In genomic region chr8:90013755-90014154, GRCm38 (mm10) we compare ENCODE assay signal across 23 mouse cellular contexts.
DNase-seq lines count a peak whose midpoint lies in the region; ATAC-seq and TF ChIP-seq lines count a peak whose summit lies in the region.
"Had no signal": no experiment of that assay in that cellular context is flagged by ENCODE, and none has a peak within 500 bp of the region (broad histone marks: within the 10 kb centered on the region; RNA-seq: fewer than 3 reads in every experiment).

No protein-coding gene starts in this region.

- no peak overlapping the region for H3K4me2 ChIP-seq in intestine, embryonic 15.5 days (replicated peaks)
- H3K4me2 ChIP-seq in intestine, embryonic 16.5 days (ENCODE audit: low read depth, low read length) = no peak overlapping the region
- no peak overlapping the region for H3K4me2 ChIP-seq in CH12.LX (ENCODE audit: insufficient read depth, low read depth, poor library complexity, severe bottlenecking)
- no peak overlapping the region for H3K4me2 ChIP-seq in heart, postnatal 0 days (ENCODE audit: low read depth, low read length)
- H3K4me2 ChIP-seq in forebrain, postnatal 0 days (ENCODE audit: low read depth) = no peak overlapping the region
- H3K4me2 ChIP-seq: embryonic facial prominence, embryonic 15.5 days; hindbrain, embryonic 15.5 days; midbrain, embryonic 15.5 days had no signal

- no peaks in the 10 kb centered on the region for H3K79me2 ChIP-seq in CH12.LX (replicated peaks; ENCODE audit: control insufficient read depth, extremely low read depth, insufficient read depth, poor library complexity, severe bottlenecking)

- H3K4me3 ChIP-seq in intestine, embryonic 15.5 days (replicated peaks) = no peak overlapping the region
- no peak overlapping the region for H3K4me3 ChIP-seq in intestine, embryonic 16.5 days (ENCODE audit: low read length)
- no peak overlapping the region for H3K4me3 ChIP-seq in CH12.LX (replicated peaks in 1 of 3; ENCODE audit: low read depth in 2 of 3, low read length in 2 of 3, poor library complexity in 1 of 3)
- no peak overlapping the region for H3K4me3 ChIP-seq in heart, embryonic 10.5 days
- no peak overlapping the region for H3K4me3 ChIP-seq in heart, postnatal 0 days (ENCODE audit: low read depth, low read length)
- H3K4me3 ChIP-seq in forebrain, postnatal 0 days (ENCODE audit: low read depth, low read length) = no peak overlapping the region
- H3K4me3 ChIP-seq: embryonic facial prominence, embryonic 15.5 days; gastrocnemius, adult 2 months; hindbrain, embryonic 15.5 days; midbrain, embryonic 15.5 days; myocyte had no signal

- dilution Hi-C loops in CH12.LX (cut with MboI; ENCODE audit: extremely low pct_ligation_motif_present, extremely low pct_unique_long_range_greater_than_20kb, low sequenced_read_pairs) = no loop called here

- H3K9me3 ChIP-seq in intestine, embryonic 15.5 days = no peaks in the 10 kb centered on the region
- no peaks in the 10 kb centered on the region for H3K9me3 ChIP-seq in intestine, embryonic 16.5 days (ENCODE audit: control insufficient read depth, low read length)
- H3K9me3 ChIP-seq in CH12.LX (replicated peaks; ENCODE audit: low read length) = no peaks in the 10 kb centered on the region
- H3K9me3 ChIP-seq in heart, embryonic 10.5 days = no peaks in the 10 kb centered on the region
- H3K9me3 ChIP-seq in heart, postnatal 0 days (replicated peaks; ENCODE audit: control insufficient read depth, low read length) = no peaks in the 10 kb centered on the region
- no peaks in the 10 kb centered on the region for H3K9me3 ChIP-seq in forebrain, postnatal 0 days (ENCODE audit: low read length)
- H3K9me3 ChIP-seq: embryonic facial prominence, embryonic 15.5 days; hindbrain, embryonic 15.5 days; midbrain, embryonic 15.5 days had no signal

- WGBS in intestine, embryonic 15.5 days = 40% methylated on average over 2 of the region's 2 CpGs
- 36% methylated on average over 2 of the region's 2 CpGs for WGBS in intestine, embryonic 16.5 days
- WGBS in heart, embryonic 10.5 days = 23% methylated on average over 2 of the region's 2 CpGs
- 10% methylated on average over 2 of the region's 2 CpGs for WGBS in heart, postnatal 0 days
- WGBS in forebrain, postnatal 0 days = 88% methylated on average over 2 of the region's 2 CpGs

- ATAC-seq in intestine, embryonic 15.5 days = peak; percentile 47
- no peak for ATAC-seq in intestine, embryonic 16.5 days
- peak; percentile 95 for ATAC-seq in heart, postnatal 0 days (ENCODE audit: insufficient read depth, low read depth)
- no peak for ATAC-seq in forebrain, postnatal 0 days
- ATAC-seq: forebrain, embryonic 16.5 days; liver, postnatal 0 days; midbrain, embryonic 15.5 days had no signal

- no peak overlapping the region for H3K27ac ChIP-seq in intestine, embryonic 15.5 days
- no peak overlapping the region for H3K27ac ChIP-seq in intestine, embryonic 16.5 days (ENCODE audit: low read length)
- H3K27ac ChIP-seq in CH12.LX (ENCODE audit: insufficient read depth, low read depth) = no peak overlapping the region
- peak overlapping the region; percentile 90 for H3K27ac ChIP-seq in heart, embryonic 10.5 days
- H3K27ac ChIP-seq in heart, postnatal 0 days (ENCODE audit: low read depth) = peak overlapping the region; percentile 85
- no peak overlapping the region for H3K27ac ChIP-seq in forebrain, postnatal 0 days (ENCODE audit: low read depth, low read length)
- H3K27ac ChIP-seq: embryonic facial prominence, embryonic 15.5 days; gastrocnemius, adult 2 months; hindbrain, embryonic 15.5 days; midbrain, embryonic 15.5 days had no signal

- TF ChIP-seq POLR2A in CH12.LX (IDR thresholded peaks at IDR 0.05; ENCODE audit: low read depth, low read length) = no peak

- H3K27me3 ChIP-seq in intestine, embryonic 15.5 days (replicated peaks) = no peaks in the 10 kb centered on the region
- H3K27me3 ChIP-seq in intestine, embryonic 16.5 days (replicated peaks; ENCODE audit: control insufficient read depth, insufficient read depth, low read length) = no peaks in the 10 kb centered on the region
- no peaks in the 10 kb centered on the region for H3K27me3 ChIP-seq in CH12.LX (replicated peaks)
- H3K27me3 ChIP-seq in heart, embryonic 10.5 days (ENCODE audit: insufficient read depth, poor library complexity, severe bottlenecking) = no peaks in the 10 kb centered on the region
- H3K27me3 ChIP-seq in heart, postnatal 0 days (ENCODE audit: control insufficient read depth, insufficient read depth, low read length) = no peaks in the 10 kb centered on the region
- H3K27me3 ChIP-seq in forebrain, postnatal 0 days (ENCODE audit: insufficient read depth, low read length) = no peaks in the 10 kb centered on the region
- H3K27me3 ChIP-seq: embryonic facial prominence, embryonic 15.5 days; hindbrain, embryonic 15.5 days; midbrain, embryonic 15.5 days had no signal

- no peak overlapping the region for H3K9ac ChIP-seq in intestine, embryonic 15.5 days
- H3K9ac ChIP-seq in intestine, embryonic 16.5 days (ENCODE audit: low read depth, low read length) = no peak overlapping the region
- H3K9ac ChIP-seq in CH12.LX (ENCODE audit: insufficient read depth, low read depth) = no peak overlapping the region
- no peak overlapping the region for H3K9ac ChIP-seq in heart, postnatal 0 days (replicated peaks; ENCODE audit: low read depth, low read length)
- no peak overlapping the region for H3K9ac ChIP-seq in forebrain, postnatal 0 days
- H3K9ac ChIP-seq: embryonic facial prominence, embryonic 15.5 days; hindbrain, embryonic 15.5 days; liver, postnatal 0 days; midbrain, embryonic 15.5 days had no signal

- in situ Hi-C loops in CH12.LX (cut with MboI; ENCODE audit: low pct_ligation_motif_present, low pct_unique_long_range_greater_than_20kb, low sequenced_read_pairs) = loop anchor here (25.0 kb wide), 2 partner anchors 449 to 774 kb away; no protein-coding TSS in a partner anchor

- TF ChIP-seq EP300 in CH12.LX (IDR thresholded peaks at IDR 0.05; ENCODE audit: low read length) = no peak
- peak; percentile 95 for TF ChIP-seq EP300 in heart, postnatal 0 days (IDR thresholded peaks at IDR 0.05; ENCODE audit: low read depth)

- H3K4me1 ChIP-seq in intestine, embryonic 15.5 days (replicated peaks) = no peaks in the 10 kb centered on the region
- no peaks in the 10 kb centered on the region for H3K4me1 ChIP-seq in intestine, embryonic 16.5 days (ENCODE audit: control insufficient read depth, insufficient read depth, low read length)
- peaks cover 0 to 34% of the 10 kb centered on the region in 2 experiments; a peak in 2 of 4 replicates for H3K4me1 ChIP-seq in CH12.LX (ENCODE audit: control insufficient read depth in 1 of 2, insufficient read depth in 2 of 2)
- peaks cover 15% of the 10 kb centered on the region; the same call in 1 of the 2 replicates for H3K4me1 ChIP-seq in heart, embryonic 10.5 days
- peaks cover 14% of the 10 kb centered on the region; the same call in 1 of the 2 replicates for H3K4me1 ChIP-seq in heart, postnatal 0 days (ENCODE audit: control insufficient read depth, insufficient read depth)
- H3K4me1 ChIP-seq in forebrain, postnatal 0 days (ENCODE audit: insufficient read depth) = no peaks in the 10 kb centered on the region
- H3K4me1 ChIP-seq: embryonic facial prominence, embryonic 15.5 days; midbrain, embryonic 15.5 days had no signal

- no peaks in the 10 kb centered on the region for H3K36me3 ChIP-seq in intestine, embryonic 15.5 days
- no peaks in the 10 kb centered on the region for H3K36me3 ChIP-seq in intestine, embryonic 16.5 days (ENCODE audit: control insufficient read depth, insufficient read depth, low read length)
- H3K36me3 ChIP-seq in CH12.LX (replicated peaks in 1 of 2; ENCODE audit: control insufficient read depth in 1 of 2, insufficient read depth in 1 of 2, low read length in 1 of 2) = no peaks in the 10 kb centered on the region
- no peaks in the 10 kb centered on the region for H3K36me3 ChIP-seq in heart, embryonic 10.5 days
- no peaks in the 10 kb centered on the region for H3K36me3 ChIP-seq in heart, postnatal 0 days (replicated peaks; ENCODE audit: control insufficient read depth, insufficient read depth, low read length)
- H3K36me3 ChIP-seq in forebrain, postnatal 0 days (ENCODE audit: insufficient read depth) = no peaks in the 10 kb centered on the region
- H3K36me3 ChIP-seq: embryonic facial prominence, embryonic 15.5 days; hindbrain, embryonic 15.5 days; midbrain, embryonic 15.5 days had no signal

- TF ChIP-seq CTCF in CH12.LX (conservative IDR thresholded peaks at IDR 0.05 in 1 of 2, IDR thresholded peaks at IDR 0.05 in 1 of 2; ENCODE audit: low read depth in 2 of 2, low read length in 2 of 2) = no peak
- TF ChIP-seq CTCF in heart, postnatal 0 days (IDR thresholded peaks at IDR 0.05; ENCODE audit: low read depth) = no peak
- TF ChIP-seq CTCF in forebrain, postnatal 0 days (IDR thresholded peaks at IDR 0.05; ENCODE audit: low read depth) = no peak

- TF ChIP-seq RAD21 in CH12.LX (IDR thresholded peaks at IDR 0.05; ENCODE audit: low read depth, low read length) = no peak

- DNase-seq in CH12.LX (ENCODE audit: extremely low read depth) = peak; percentile 43
- DNase-seq in heart, embryonic 10.5 days (ENCODE audit: low spot score) = peak; percentile 90
- DNase-seq in heart, postnatal 0 days (ENCODE audit: low spot score) = peak; percentile 92
- DNase-seq in cerebellum, postnatal 36 days = no peak
- DNase-seq in forebrain, postnatal 0 days = no peak
- DNase-seq: adrenal gland, postnatal 25 days; cerebellum, adult 11 months; cerebellum, postnatal 25 days; gastrocnemius, adult 2 months; kidney, adult 18-20 months; kidney, postnatal 25 days; left cerebral cortex, postnatal 4 days; liver; liver, postnatal 0 days; spleen, adult 18-20 months; thymus, postnatal 25 days had no signal

TF ChIP-seq in CH12.LX, 34 proteins besides CTCF, POLR2A, EP300 and RAD21:
- TF ChIP-seq ZKSCAN1 (IDR thresholded peaks at IDR 0.05; ENCODE audit: borderline replicate concordance, low read depth, low read length) (no peak), ZNF384 (IDR thresholded peaks at IDR 0.05; ENCODE audit: low read depth, low read length) (no peak), ZMIZ1 (IDR thresholded peaks at IDR 0.05; ENCODE audit: low read depth, low read length) (no peak), MXI1 (IDR thresholded peaks at IDR 0.05; ENCODE audit: low read depth, low read length) (no peak), KAT2A (IDR thresholded peaks at IDR 0.05; ENCODE audit: insufficient replicate concordance, low read length) (no peak), JUN (IDR thresholded peaks at IDR 0.05; ENCODE audit: insufficient read depth, low read depth, low read length) (no peak), NRF1 (IDR thresholded peaks at IDR 0.05; ENCODE audit: low read depth, low read length) (no peak), ELF1 (IDR thresholded peaks at IDR 0.05; ENCODE audit: low read depth, low read length) (no peak), ZC3H11A (IDR thresholded peaks at IDR 0.05; ENCODE audit: low read depth, low read length) (no peak), TCF12 (IDR thresholded peaks at IDR 0.05; ENCODE audit: low read depth, low read length) (no peak), BHLHE40 (IDR thresholded peaks at IDR 0.05; ENCODE audit: low read depth, low read length) (no peak)
TF ChIP-seq in CH12.LX: peak in this region for 0.

Comparison
In these comparisons a context has a peak if more than half of its experiments do, and no peak if none do; other contexts are left out.
1. ATAC-seq: peak in intestine, embryonic 15.5 days (single experiment) and heart, postnatal 0 days (single experiment); none in intestine, embryonic 16.5 days (single experiment) and forebrain, postnatal 0 days (single experiment).
2. H3K27ac ChIP-seq: peak in heart, embryonic 10.5 days (single experiment) and heart, postnatal 0 days (single experiment); none in intestine, embryonic 15.5 days (single experiment), intestine, embryonic 16.5 days (single experiment), CH12.LX (single experiment) and forebrain, postnatal 0 days (single experiment).
3. DNase-seq: peak in CH12.LX (single experiment), heart, embryonic 10.5 days (single experiment) and heart, postnatal 0 days (single experiment); none in cerebellum, postnatal 36 days (0 of 2) and forebrain, postnatal 0 days (single experiment).